Mouse (Mus musculus) common myeloid progenitor, adult 5-6 weeks (primary cell): ENCODE results near the gene Chil1. TPM values are rescaled to one million over a fixed set of nuclear protein-coding genes. Genes with fewer than 3 reads are reported as not detected.

Experiments
- ATAC-seq: replicated peaks from 2 replicates; pipeline ENCODE4 v1.8.0; 2016; ENCODE audit warnings: low read depth, mild to moderate bottlenecking, moderate TSS enrichment, inconsistent platforms; ENCODE audit not compliant: poor library complexity, severe bottlenecking
- total RNA-seq: library from RNA; stranded (forward); fragments of 200-1000, 187-1606 nt; gene quantifications from 2 replicates; pipeline ENCODE4 v1.2.3, GENCODE M21; 2017

Gene Chil1
- 3.1 and 8.3 TPM in 2 replicates for total RNA-seq

- ATAC-seq: no peak
Observed at GRCm38 (mm10) chr1:134182025-134182424, at the start of gene Chil1. TSS of gene Chil1 (plus strand) at chr1:134182176.

- ATAC-seq: no peak
Observed at GRCm38 (mm10) chr1:134133316-134133715, 48.7 kb upstream of the Chil1 start.

GRCm38 (mm10) chr1:134136351-134136750 is 45.6 kb upstream of the Chil1 start:
- ATAC-seq: no peak

DNA sequence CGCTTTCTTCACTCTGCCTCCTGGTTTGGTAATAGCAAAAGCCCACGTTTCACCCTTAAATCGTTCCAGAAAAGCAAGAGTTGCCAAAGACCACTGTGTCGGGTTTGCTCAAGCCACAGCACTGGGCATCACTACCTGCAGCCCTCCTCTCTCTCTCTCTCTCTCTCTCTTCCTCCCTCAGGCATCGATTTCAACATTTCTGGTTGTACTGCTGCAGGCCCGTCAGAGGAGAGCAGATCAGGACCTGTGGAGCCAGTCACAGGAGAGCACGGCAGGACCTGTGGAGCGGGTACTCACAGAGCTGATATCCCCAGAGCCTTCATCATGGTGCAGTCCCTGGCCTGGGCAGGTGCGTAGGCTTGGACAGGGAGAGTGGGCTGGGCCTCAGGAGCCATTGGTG is 43.6 kb upstream of the Chil1 start:
- no peak for ATAC-seq

DNA sequence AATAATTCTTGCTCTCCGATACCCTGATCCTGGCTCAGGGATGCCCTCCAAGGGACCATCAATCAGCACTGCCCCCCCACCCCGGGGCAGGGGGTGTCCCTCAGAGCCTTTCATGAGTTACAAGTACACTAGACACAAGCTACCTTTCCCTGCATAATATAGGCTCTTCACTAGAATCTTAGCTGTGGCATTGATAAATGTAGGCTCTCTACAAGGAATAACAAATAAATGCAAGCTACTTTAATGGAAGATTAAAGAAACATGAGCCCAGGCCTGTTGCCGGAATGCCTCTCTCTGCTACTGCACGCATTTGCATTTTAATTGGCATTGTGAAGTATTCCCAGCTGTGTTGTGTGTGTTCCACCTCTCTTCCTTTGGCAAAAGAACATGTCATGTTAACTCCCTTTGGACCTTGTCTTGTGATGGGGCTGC is 39.6 kb upstream of the Chil1 start:
- ATAC-seq: no peak

- no peak for ATAC-seq
Observed at GRCm38 (mm10) chr1:134146066-134146465, 35.9 kb upstream of the Chil1 start.

DNA sequence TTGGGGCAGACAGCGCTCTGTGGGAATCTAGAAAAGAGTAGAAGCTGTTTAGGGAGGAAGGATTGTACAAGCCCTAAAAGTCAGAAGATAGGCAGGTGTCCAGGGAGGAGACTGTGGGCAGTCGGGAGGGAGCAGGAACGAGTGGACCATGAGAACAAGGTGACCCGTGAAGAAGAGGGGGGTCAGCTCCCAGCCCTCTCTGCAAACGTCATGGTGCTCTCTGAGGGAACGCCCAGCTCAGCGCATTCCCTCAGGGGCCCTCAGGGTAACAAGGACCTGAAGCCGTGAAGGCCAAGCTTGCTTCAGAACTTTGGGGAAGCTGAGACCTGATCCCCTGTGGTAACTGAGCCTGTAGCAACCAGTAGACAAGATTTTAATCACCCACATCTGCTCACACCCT is 31.9 kb upstream of the Chil1 start:
- ATAC-seq: no peak

GRCm38 (mm10) chr1:134150745-134151144 is 31.2 kb upstream of the Chil1 start:
- ATAC-seq: no peak

- peak; percentile 93 for ATAC-seq
Observed at GRCm38 (mm10) chr1:134151655-134152412, 30.1 kb upstream of the Chil1 start.

- ATAC-seq: no peak
Observed at GRCm38 (mm10) chr1:134152626-134153590, 29.1 kb upstream of the Chil1 start.

DNA sequence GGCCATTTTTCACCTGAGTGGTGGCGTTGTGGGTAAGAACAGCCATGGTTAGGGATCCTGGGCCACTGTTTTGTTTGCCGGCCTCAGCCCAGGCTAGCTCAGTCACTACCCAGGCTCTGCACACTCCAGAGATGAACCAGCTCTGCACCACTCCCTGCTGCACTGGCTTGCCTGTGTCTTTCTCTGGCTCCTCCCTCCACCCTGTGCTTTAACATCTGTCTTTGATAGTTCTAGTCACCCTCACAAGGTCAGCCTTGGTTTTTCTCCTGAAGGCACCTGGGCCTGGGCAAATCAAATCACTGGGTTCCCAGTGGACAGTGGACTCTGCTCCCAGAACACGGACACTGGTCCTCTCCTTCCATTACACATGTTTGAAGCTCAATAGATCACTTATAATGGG is 27.9 kb upstream of the Chil1 start:
- ATAC-seq: no peak

GRCm38 (mm10) chr1:134154655-134155054 is 27.3 kb upstream of the Chil1 start:
- ATAC-seq: no peak

DNA sequence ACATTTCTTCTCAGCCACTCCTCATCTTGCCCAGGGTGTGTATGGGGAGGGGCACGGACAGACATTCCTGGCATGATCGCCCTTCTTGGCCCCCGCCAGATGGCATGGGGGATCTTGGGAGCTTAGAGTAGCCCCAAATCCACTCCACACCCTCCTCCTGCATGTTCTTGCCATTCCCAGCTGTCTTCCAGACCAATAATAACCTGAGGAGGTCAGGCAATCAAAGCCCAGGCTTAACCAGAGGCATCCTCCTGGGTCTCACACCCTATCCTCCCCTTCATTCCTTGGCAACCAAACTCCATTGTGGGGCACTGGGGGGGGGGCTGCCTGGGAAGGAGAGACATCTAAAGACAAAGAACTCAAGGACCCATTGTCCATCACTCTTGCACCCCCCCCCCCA is 21.6 kb upstream of the Chil1 start:
- ATAC-seq: no peak

GRCm38 (mm10) chr1:134161399-134161798 is 20.6 kb upstream of the Chil1 start:
- ATAC-seq: no peak

DNA sequence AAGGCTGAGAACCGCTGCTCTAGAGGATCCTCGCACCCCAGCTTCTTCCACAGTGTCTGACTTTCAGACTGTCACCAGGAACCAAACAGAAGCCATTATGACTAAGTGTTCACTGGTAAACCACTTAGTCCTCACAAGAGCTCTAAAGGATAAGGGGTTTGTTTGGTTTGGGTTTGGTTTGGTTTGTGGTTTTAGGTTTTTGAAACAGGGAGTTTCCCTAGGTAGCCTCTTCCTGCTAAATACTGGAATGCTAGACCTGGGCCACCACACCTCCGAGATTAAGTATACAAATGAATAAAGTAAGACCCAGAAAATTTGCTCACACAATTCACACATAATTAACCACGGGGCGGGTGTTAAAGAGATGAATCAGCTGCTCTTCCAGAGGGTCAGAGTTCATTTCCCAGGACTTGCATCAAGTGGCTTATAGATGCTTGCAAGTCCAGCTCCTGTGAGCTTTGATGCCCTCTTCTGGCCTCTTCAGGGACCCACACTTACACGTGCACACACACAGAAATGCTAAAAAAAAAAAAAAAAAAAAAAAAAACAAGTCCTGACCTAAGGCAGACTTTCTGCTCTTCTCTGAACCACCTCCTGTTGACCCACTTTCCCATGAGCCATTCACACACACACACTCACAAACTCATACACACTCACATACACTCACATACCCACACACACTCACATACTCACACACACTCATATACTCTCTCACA is 19.3 kb upstream of the Chil1 start:
- ATAC-seq: no peak

GRCm38 (mm10) chr1:134163476-134163875 is 18.5 kb upstream of the Chil1 start:
- no peak for ATAC-seq

DNA sequence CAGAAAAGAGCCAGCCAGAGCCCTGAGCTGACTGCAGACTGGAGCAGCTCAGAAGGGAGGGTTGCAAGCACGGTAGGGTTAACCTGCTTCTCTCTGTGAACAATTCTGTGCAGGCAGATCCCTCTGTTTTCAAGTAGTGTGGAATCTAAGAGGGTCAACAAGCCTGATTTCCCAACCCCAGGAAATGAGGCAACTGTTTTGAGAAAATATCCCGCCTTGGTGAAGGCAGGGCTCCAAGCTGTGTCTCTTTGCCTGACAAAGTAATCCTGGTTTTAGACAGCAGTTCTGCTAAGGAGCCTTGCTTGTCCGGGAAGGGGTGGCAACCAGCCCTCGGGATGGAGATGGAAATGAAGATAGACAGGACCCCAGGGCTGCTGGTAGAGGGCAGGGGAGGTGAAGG is 17.5 kb upstream of the Chil1 start:
- ATAC-seq: no peak

DNA sequence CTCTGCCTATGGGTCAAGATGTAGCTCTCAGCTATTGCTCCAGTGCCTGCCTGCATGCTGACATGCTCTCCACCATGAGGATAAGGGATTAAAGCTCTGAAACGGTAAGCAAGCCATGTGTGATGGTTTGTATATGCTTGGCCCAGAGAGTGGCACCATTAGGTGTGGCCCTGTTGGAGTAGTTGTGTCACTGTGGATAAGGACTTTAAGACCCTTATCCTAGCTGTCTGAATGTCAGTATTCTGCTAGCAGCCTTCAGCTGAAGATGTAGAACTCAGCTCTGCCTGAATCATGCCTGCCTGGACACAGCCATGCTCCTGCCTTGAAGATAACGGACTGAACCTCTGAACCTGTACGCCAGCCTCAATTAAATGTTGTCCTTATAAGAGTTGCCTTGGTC is 15.4 kb upstream of the Chil1 start:
- ATAC-seq: no peak

- ATAC-seq: no peak
Observed at GRCm38 (mm10) chr1:134167416-134168305, 14.3 kb upstream of the Chil1 start.

DNA sequence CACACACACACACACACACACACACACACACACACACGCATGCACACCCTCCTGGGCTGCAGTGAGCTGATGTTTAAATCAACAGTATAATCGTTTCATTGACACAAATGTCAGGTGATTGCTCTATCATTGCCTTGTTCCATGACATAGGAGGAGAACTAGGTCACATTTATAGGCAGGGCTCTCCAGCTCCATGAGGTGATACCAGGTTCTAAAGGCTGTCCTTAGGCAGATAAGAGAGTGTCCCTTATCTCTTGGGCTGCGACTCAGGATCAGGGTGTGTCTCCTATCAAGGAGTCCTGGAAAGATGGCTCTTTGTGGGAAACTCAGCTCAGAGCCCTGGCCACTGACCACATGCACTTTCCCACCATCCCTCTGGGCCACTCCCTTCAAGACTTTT is 13.4 kb upstream of the Chil1 start:
- no peak for ATAC-seq
